Mouse (Mus musculus): ENCODE data around the gene Wdr49. TPM values are rescaled to one million over a fixed set of nuclear protein-coding genes. Genes with fewer than 3 reads are reported as not detected.

Gene Wdr49
- polyA plus RNA-seq (2017; shearing (Covaris generic)), result not detected

DNA sequence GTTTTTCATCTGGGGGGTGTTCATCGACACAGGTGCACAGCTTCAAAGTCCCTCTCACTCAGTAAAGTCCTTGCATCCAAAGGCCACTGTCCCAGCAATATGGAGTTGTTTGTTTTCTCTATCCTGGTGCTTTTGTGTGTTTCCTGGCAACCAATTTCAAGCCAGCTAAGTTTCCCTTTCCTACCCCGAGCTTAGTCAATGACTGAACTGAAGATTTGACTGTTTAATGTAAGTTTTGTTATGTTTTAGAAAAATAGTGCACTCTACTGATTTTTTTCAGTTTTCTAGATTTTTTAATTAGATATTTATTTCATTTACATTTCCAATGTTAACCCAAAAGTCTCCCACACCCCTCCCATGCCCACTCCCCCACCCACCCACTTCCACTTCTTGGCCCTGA, at the start of gene Wdr49:
Gene Wdr49, minus strand, starts transcription at position 101 of the 400 bp plus-strand sequence.
- no peak for ATAC-seq

DNA sequence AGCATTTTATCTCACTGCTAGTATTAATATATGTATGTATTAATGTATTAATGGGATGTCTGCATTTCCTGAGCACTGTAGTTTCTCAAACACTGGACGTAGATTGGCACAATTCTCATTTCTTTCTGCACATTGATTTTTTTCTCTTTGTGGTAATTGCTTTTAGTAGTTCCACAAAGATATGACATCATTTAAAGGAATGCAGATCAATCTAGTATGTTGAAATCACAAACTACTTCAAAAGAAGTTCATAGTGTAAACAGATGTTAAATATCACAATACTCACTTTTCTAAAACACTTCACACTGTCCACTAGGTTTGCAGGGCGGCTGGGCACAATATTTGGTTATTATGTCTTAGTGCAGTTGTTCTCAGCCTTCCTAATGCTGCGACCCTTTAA, 49.1 kb upstream of the Wdr49 start:
- no peak for ATAC-seq

DNA sequence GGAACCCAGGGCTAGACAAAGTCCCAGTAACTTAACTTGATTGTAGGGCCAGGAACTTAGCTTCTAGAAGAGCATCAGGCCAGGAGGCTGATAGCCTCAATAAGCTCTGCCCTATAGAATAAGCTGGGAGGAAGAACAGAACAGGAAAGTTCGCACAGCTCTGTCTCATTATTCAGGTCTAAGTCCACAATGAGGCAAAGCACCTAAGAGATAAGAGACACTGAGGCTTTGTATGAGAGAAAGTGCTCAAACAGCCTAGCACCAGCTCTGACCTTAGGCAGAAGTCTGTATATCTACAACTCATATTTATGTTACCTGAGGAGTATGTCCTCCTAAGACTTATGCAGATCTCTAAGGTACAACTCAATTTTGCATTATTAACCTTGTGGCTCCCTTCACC, 40.6 kb upstream of the Wdr49 start:
- ATAC-seq, result no peak

DNA sequence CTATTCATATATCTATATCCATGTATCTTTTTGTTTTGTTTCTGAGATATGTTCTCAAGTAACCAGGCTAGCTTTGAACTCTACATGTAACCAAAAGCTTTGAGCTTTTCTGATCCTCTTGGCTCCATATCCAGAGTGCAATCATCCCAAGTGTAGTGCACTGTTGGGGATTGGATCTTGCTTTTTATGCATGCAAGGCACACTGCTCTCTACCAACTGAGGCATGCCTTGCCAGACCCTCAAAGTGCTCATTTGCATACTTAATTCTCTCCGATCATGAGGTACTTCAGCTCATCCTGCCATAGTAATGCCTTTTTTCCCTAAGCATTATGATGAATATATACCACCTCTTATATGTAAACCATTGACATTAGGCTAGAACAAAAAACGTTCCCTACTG, 39.4 kb upstream of the Wdr49 start:
- no peak for ATAC-seq

DNA sequence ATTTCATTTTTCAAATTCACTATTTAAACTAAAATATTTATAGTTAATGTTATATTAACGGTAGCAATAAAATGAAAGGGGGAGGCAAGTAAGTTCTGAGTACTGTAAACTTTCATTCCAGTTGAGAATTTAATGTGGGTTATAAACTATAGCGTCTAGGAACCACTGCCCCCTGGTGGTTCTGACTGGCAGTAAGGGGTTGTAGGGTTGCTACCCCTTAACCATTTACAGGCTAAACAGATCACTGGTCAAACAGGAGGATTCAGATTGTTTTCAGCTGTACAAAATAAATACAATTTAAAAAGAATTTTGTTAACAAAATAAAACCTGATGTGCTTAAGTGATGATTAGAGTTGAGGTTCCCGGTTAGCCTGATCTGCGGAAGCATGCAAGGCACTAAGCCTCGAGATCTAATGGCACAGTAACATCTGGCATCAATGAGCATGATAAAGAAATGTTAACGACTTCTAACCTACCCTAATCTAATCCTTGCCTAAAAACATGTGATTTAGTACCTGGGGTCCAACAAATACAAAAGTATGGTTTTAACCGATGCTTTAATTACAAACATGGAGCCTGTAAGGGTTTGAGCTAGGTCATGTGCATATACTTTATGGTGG, 35.8 kb upstream of the Wdr49 start:
- ATAC-seq, result peak; percentile 87

DNA sequence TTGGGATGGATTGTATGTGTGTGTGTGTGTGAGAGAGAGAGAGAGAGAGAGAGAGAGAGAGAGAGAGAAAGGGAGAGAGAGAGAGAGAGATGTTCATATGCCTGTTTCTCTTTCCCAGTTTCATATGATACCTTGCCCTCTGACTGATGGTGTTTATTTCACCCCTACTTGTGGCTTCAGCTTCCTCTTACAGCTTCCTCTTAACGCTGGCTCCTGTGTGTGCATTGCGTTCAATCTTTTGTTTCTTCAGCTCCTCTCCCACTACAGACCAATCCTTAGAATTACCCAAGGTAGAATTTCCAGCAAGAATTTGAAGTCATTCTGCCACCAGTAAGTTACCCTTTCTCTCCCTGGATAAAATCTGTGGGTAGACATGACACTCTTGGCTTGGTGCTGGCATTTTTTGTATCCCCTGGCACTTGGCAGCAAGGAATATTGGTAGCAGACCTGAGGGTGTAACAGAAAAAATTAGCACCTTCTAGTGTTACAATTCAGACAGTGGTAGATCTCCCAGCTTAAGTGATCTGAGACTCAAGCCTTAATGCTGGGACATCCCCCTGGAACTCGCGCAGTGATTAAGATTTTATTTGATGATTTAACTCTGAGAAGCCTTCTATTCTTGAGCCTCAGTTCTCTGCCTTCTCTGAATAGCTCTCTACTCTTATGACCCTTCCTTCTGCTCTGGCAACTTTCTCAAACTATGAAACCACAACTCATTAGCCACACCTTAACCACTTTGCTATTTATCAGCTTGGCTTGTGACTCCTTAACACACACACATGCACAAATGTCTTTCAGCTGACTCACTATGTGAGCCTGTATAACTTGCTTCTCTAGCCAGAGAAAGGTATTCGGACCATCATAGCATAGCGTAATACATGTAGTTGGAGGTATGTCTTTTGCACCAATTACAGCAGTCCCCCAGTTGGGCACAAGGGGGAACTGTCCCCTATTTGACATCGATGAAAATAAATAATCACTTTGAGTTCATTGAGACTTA, 17.3 kb upstream of the Wdr49 start:
- ATAC-seq, result peak; percentile 71

DNA sequence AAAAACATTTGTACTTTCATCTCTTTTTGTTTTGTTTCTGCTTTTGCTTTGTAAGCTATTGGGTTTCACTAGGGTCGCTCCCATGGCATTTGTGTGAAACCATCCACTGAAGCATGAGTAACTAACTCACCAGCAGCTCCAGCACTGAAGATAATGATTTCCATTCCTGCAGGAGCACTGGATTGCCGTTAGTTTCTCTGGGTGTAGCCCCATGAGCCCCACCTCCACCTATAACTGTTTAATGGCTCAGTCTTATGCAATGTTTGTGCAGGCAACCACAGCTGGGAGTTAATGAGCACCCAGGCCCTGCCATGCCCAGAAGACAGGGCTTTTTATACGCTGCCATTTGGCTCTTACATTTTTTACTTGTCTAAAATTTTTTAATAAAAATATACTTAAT, 11.0 kb upstream of the Wdr49 start:
- no peak for ATAC-seq

DNA sequence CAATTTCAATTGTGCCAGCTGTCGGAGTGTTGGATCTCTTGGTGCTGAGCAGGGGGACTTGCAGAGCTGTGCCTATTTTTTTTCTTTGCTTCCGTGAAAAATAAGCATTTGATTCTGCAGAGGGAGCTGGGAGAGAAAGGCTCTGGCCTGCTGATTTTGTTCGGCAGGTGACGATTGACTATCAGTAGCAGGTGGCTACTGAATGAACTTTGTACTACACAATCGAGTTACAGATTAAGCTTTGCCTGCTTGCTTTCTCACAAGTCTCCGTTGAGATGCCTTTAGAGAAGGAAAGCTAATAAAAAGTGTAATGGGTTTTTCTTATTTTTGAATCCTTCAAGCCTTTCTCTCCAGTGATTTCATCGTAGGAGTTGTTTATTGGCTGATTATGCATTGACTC, 6.8 kb downstream of the Wdr49 start:
- no peak for ATAC-seq

DNA sequence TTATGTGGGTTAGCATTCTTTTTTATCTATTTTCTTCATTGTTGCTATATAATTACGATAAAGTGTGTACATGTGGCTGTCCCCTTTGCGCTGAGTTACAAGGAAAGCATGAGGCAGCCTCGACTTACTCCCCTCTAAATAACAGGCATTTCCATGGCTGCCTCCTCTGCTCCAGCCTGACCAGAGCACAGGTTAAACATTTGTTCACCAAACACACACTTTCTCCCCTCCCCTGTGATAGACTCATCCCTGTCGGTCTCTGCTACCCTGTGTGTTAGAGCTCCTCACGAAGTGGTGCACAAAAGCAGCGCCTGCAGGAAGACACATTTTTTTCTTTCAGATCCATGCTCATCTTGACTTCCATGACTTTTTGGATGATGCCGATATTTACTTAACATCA, 7.3 kb downstream of the Wdr49 start:
- ATAC-seq, result no peak

DNA sequence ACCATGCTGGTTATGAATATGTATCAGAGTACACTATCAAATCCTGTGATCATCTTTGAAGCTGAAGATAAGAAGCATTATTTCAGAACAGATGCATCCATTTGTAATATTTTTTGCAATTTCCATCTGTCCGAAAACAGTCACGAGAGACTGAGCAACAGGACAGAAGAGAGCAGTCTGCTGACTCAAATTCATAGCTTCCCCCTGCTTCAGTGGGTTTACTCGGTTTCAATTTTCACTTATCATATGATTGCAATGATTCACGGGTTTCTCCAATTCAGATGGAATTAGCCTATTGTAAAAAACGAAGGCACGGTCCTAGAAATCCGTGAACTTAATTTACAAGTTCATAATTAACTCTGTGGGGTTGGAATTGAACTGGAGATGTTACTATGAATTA, 13.8 kb downstream of the Wdr49 start:
- no peak for ATAC-seq

DNA sequence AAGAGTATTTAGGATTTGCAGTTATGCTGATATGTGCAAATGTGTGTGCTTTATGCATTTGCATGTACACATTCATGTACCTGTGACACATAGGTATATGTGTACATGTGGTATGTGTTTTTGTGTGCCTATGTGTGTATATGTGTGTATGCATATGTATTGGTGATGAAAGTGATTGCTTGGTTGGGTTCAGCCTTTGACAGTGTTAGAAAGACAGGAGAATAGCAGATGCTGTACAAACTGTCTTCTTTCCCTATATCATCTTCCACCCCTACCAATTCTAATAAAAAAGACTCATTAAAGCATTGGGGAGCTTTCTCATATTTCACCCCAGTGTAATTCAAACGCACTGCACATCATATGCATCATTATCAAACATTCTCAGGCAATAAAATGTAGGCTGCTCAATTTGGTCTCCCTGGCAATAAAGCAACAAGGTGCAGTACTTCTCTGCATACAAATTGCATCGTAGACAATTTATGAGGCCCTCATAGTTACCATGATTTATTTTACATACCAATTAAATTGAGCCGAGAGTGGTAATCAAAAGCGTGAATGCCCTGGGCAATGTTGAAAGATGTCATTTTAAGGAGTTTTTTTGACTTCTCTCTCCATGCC, 51.3 kb downstream of the Wdr49 start:
- no peak for ATAC-seq

DNA sequence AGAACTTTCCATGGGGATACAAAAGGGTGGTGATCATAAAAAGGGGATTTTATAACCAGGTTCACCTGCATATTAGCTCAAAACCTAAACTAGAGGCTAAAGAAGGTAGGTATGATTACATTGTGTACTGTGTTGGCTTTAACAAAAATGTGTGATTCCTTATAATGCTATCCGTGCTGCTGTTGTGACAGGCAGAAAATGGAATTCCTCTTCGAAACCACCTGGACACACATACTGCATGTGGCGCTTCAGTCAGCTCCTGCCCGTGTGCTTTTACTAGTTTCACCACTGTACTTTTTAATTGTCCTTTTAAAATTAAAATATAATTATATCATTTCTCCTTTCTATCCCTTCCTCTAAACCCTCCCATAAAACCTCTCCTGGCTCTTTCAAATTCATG, 86.0 kb downstream of the Wdr49 start:
- ATAC-seq, result no peak

DNA sequence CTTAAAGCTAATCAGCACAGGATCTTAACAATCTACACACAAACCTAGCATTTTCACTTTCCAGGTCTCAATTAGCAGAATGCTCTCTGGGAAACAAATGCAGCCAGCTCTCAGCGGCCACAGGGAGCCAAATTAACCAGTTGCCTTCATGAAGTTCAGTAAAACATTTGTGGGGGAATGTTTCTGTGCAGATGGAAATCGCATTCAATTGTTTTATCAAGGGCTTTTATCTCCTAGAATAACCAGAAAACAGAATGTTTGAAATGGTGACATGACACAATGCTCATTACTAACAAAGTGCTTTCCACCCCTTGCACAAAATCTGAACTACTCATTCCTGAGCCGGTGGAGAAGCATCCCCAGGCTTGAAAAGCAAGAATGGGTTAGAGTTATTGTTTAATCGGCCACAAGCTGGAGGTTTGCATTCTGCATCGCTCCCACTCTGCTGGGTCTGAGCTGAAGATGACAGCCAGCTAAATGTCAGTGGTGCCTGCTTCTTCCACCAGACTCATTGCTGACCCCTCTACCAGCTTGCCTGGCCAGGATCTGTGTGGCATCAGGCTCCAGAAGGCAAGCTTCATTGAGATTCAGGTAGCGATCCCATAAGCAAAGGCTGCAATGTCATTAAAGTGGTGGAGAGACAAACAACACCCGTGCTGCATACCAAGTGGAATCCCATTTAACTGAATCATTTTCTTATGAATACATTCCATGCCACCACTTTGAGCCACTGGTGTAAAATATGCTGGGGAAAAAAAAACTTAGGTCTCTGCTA, 86.6 kb downstream of the Wdr49 start:
- ATAC-seq, result no peak

DNA sequence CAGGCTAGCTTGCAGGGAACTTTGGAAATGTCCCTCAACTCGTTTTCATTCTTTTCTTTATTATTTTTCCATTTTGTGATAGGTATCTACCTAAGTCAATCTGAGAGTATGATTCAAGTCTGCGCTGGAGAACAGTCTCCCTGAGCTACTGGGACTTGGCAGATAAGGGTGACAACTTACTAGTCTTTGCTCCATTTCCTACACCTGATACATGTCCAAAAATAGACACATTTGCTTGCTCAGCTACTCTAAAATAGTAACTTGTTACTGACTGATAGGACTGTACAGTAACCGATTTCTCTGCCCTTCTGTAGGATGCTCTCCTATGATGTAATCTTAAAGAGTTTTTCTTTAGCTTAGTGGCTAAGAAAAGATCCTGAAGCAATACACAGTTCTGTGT, 87.5 kb downstream of the Wdr49 start:
- no peak for ATAC-seq

DNA sequence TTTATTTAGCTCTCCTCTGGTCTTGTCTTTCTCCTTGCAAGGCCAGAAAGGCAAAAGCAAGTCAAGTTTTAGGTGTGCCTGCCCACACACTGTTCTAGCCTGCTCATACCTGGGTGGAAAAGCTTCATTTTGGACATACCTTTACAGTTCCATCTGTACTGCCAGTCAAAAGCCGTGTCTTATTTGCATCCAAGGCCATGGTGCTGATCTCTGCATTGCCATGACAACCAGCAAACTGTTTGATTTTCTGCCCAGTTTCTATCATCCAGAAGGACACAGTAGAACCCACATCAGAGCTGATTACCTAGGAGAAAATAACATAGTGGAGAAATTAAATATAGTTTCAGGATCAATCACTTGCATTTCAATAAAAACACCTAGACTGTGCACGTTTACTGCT, 100.2 kb downstream of the Wdr49 start:
- ATAC-seq, result no peak

DNA sequence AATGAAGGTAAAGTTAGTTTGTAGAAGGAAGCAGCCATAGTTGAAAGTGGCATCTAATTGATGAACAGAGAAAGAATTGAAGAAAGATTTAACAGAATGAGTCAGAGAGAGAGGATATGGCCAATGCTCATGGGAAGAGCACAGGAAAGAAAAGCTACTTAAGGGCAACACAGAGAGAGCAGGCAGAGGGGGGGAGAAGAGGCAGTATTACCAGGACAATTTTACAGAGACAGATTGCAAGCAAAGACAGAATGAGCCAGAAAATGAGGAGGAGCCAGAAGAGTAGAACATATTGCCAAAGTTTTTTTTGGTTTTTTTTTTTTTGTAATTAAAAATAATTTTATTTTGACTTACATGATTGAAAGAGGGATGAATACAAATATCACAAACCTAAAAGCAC, 128.0 kb downstream of the Wdr49 start:
- no peak for ATAC-seq

DNA sequence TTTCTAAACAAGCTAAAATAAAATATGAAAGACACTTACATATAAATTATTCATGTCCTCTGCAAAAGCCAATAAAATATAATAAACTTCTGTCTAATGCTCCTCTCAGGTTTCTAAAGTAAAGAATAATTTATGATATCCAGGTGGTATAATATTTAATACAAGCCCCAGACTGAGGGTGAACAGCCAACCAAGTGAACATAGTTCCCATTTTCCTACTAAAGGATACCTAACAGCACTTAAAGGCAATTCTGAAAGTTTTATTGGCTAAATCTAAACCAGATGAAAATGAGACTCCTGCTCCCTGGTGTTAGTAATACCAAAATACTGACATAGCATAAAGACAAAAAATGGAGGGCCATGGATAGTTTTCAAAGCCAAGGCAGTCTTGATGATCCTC, 144.8 kb downstream of the Wdr49 start:
- no peak for ATAC-seq

DNA sequence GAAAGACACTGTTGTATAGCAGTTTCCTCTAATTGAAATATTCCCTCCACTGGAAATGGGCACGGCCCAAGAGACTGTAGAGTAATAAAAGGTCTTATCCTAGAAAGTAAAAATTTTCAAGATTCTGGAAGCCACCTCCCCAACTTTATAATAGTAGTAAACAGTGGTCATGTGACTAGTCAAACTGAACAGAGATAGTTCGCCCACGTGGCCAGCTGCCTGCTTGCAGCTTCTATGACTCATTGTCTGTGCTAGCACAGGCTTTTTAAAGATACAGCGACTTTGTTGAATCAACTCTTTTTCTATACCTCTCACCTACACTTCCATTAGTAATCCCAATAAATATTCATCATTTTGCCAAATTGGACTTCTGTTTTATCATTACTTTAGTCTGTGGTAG, 161.0 kb downstream of the Wdr49 start:
- no peak for ATAC-seq

DNA sequence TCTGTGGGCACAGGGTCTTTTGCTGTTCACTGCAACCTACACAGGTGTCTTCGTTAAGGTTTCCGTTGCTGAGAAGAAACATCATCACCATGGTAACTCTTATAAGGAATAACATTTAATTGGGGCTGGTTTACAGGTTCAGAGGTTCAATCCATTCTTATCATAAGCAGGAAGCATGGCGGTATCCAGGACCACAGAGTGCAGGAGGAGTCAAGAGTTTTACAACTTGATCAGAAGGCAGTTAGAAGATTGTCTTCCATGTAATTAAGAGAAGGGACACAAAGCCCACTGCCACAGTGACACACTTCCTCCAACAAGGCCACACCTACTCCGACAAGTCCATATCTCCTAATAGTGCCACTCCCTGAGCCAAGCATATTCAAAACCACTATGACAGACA, 173.1 kb downstream of the Wdr49 start:
- no peak for ATAC-seq

DNA sequence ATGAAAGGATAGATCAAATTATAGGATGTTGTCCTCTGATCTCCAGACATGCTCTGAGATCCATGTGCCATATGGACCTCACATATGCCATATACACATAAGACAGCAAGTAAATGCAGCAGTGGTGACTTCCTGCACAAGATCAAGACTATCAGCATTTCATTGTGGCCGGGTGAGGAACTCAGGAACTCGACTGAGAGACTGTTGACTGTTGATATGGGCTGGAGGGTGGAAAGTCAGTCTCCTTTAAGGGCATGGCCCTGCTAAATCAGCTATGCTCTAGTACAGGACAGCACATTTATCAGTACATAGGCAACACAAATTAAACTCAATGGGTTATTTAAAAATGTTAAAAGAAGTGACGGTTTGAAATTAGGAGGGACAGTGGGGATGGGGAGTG, 173.7 kb downstream of the Wdr49 start:
- ATAC-seq, result no peak

DNA sequence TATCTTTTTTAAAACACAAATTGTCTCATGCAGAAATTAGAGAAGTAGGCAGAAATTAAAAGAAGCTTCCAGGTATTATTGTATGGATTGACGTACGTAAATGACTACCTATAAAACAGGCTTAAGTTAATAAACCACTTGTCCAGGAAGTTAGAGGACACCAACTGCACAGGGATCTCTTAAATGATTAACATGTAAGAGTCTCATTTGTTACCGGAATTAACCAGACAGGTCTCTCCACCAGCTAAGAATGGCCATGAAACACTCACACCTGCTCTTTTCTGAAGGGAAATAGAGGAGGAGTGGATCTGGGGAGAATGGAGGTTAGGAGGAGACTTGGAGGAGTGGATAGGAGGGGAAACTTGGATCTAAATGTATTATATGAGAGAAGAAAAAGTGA, 176.4 kb downstream of the Wdr49 start:
- no peak for ATAC-seq

DNA sequence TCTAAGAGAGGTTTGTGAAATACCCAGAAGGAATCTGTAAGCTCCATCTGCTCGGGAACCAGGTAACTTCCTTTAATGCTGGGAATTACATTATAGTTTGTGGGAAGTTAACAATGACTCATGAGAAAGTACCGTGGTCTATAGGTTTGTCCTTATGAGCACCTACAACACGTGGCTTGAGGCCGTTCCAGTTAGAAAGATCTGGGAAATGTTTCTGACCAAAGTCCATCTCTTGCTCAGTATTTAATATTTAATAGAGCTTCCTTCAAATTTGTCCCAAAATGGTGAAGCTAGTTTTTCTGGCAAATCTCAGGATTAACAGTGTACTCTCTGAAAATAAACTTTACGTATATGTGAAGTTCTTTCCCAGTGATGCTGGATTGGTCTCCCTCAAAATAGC, 177.3 kb downstream of the Wdr49 start:
- no peak for ATAC-seq

DNA sequence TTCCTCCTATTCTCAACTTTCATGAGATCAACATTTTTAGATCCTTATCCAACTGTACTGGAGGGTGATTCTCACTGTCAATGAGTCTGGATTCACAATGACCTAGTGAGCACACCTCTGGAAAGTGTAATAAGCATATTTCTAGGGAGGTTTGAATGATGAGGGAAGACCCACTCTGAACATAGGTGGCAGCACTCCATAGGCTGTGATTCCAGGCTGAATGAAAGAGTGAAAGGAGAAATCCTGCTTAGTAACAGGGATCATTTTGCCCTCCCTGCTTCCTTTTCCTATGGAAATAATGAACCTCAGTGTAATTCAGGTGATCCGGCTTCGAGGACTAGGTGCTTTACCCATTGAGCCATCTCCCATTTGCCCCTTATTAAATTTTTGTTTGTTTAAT, 180.9 kb downstream of the Wdr49 start:
- ATAC-seq, result no peak
